Mouse (Mus musculus): ENCODE measurements at regions not wholly inside any gene's neighbourhood (a gene's known extent, or its start where the extent isn't known, plus 50 kb on each side); places are given as distances from the start of the nearest gene placed in this dataset.

GRCm38 (mm10) chr3:41351786-41352185 lies 203.7 kb upstream of the Jade1 start:
- no peak overlapping the region for H3K4me2 ChIP-seq (replicated peaks; ENCODE audit: low read depth, low read length)
- 84% methylated on average over 4 of the region's 4 CpGs for WGBS
- no peak for ATAC-seq (ENCODE audit: low FRiP score, low TSS enrichment)
- no peaks in the 10 kb centered on the region for H3K4me1 ChIP-seq (ENCODE audit: insufficient read depth, low read length)
- H3K27me3 ChIP-seq (ENCODE audit: insufficient read depth, low read length) = no peaks in the 10 kb centered on the region
- no peak overlapping the region for H3K9ac ChIP-seq (replicated peaks; ENCODE audit: low read length)
- no peak overlapping the region for H3K27ac ChIP-seq (ENCODE audit: low read length)
- no peak overlapping the region for H3K4me3 ChIP-seq (ENCODE audit: low read length)
- 0 out of 2 replicates have a peak, but pooled peaks cover 3% of the 10 kb centered on the region for H3K9me3 ChIP-seq (ENCODE audit: low read length)
- no peaks in the 10 kb centered on the region for H3K36me3 ChIP-seq (ENCODE audit: insufficient read depth, low read length)

GRCm38 (mm10) chr3:41351091-41351685 lies 204.3 kb upstream of the Jade1 start:
- Histone ChIP-seq H3K4me1 (ENCODE audit: insufficient read depth, low read length) (no peaks in the 10 kb centered on the region), H3K4me3 (ENCODE audit: low read length) (no peak overlapping the region), H3K27ac (ENCODE audit: low read length) (no peak overlapping the region), H3K9me3 (ENCODE audit: low read length) (0 out of 2 replicates have a peak, but pooled peaks cover 3% of the 10 kb centered on the region), H3K27me3 (ENCODE audit: insufficient read depth, low read length) (no peaks in the 10 kb centered on the region), H3K36me3 (ENCODE audit: insufficient read depth, low read length) (no peaks in the 10 kb centered on the region), H3K4me2 (replicated peaks; ENCODE audit: low read depth, low read length) (no peak overlapping the region), H3K9ac (replicated peaks; ENCODE audit: low read length) (no peak overlapping the region)
- 88% methylated on average over 8 of the region's 8 CpGs for WGBS
- no peak for ATAC-seq (ENCODE audit: low FRiP score, low TSS enrichment)

GRCm38 (mm10) chr3:41350331-41350730 lies 205.2 kb upstream of the Jade1 start:
- no peak overlapping the region for H3K27ac ChIP-seq (ENCODE audit: low read length)
- no peaks in the 10 kb centered on the region for H3K36me3 ChIP-seq (ENCODE audit: insufficient read depth, low read length)
- no peak overlapping the region for H3K4me2 ChIP-seq (replicated peaks; ENCODE audit: low read depth, low read length)
- 49% methylated on average over 3 of the region's 3 CpGs for WGBS
- no peak overlapping the region for H3K9ac ChIP-seq (replicated peaks; ENCODE audit: low read length)
- 0 out of 2 replicates have a peak, but pooled peaks cover 3% of the 10 kb centered on the region for H3K9me3 ChIP-seq (ENCODE audit: low read length)
- no peaks in the 10 kb centered on the region for H3K27me3 ChIP-seq (ENCODE audit: insufficient read depth, low read length)
- no peak overlapping the region for H3K4me3 ChIP-seq (ENCODE audit: low read length)
- no peaks in the 10 kb centered on the region for H3K4me1 ChIP-seq (ENCODE audit: insufficient read depth, low read length)
- no peak for ATAC-seq (ENCODE audit: low FRiP score, low TSS enrichment)

- WGBS = 70% methylated on average over 1 of the region's 1 CpGs
- no peaks in the 10 kb centered on the region for H3K27me3 ChIP-seq (ENCODE audit: insufficient read depth, low read length)
- H3K27ac ChIP-seq (ENCODE audit: low read length) = no peak overlapping the region
- H3K9ac ChIP-seq (replicated peaks; ENCODE audit: low read length) = no peak overlapping the region
- ATAC-seq (ENCODE audit: low FRiP score, low TSS enrichment) = no peak
- no peaks in the 10 kb centered on the region for H3K36me3 ChIP-seq (ENCODE audit: insufficient read depth, low read length)
- no peaks in the 10 kb centered on the region for H3K9me3 ChIP-seq (ENCODE audit: low read length)
- H3K4me2 ChIP-seq (replicated peaks; ENCODE audit: low read depth, low read length) = no peak overlapping the region
- no peak overlapping the region for H3K4me3 ChIP-seq (ENCODE audit: low read length)
- no peaks in the 10 kb centered on the region for H3K4me1 ChIP-seq (ENCODE audit: insufficient read depth, low read length)
Measured at GRCm38 (mm10) chr3:41348795-41349194, 206.7 kb upstream of the Jade1 start.

- Histone ChIP-seq H3K27ac (ENCODE audit: low read length) (no peak overlapping the region), H3K9me3 (ENCODE audit: low read length) (no peaks in the 10 kb centered on the region), H3K9ac (replicated peaks; ENCODE audit: low read length) (no peak overlapping the region), H3K36me3 (ENCODE audit: insufficient read depth, low read length) (no peaks in the 10 kb centered on the region), H3K4me1 (ENCODE audit: insufficient read depth, low read length) (no peaks in the 10 kb centered on the region), H3K4me3 (ENCODE audit: low read length) (no peak overlapping the region), H3K27me3 (ENCODE audit: insufficient read depth, low read length) (no peaks in the 10 kb centered on the region), H3K4me2 (replicated peaks; ENCODE audit: low read depth, low read length) (no peak overlapping the region)
- WGBS = 70% methylated on average over 5 of the region's 5 CpGs
- no peak for ATAC-seq (ENCODE audit: low FRiP score, low TSS enrichment)
Measured at GRCm38 (mm10) chr3:41346863-41347262, 208.7 kb upstream of the Jade1 start.

- no peak overlapping the region for H3K9ac ChIP-seq (replicated peaks; ENCODE audit: low read length)
- H3K27me3 ChIP-seq (ENCODE audit: insufficient read depth, low read length) = no peaks in the 10 kb centered on the region
- ATAC-seq (ENCODE audit: low FRiP score, low TSS enrichment) = no peak
Measured at GRCm38 (mm10) chr3:41343431-41343830, 212.1 kb upstream of the Jade1 start.

GRCm38 (mm10) chr3:41332481-41332880 lies 223.1 kb upstream of the Jade1 start:
- WGBS = 51% methylated on average over 7 of the region's 7 CpGs
- Histone ChIP-seq H3K9me3 (ENCODE audit: low read length) (no peaks in the 10 kb centered on the region; the same call in 1 of the 2 replicates), H3K36me3 (ENCODE audit: insufficient read depth, low read length) (no peaks in the 10 kb centered on the region), H3K4me2 (replicated peaks; ENCODE audit: low read depth, low read length) (no peak overlapping the region), H3K4me1 (ENCODE audit: insufficient read depth, low read length) (no peaks in the 10 kb centered on the region), H3K4me3 (ENCODE audit: low read length) (no peak overlapping the region), H3K27ac (ENCODE audit: low read length) (no peak overlapping the region), H3K27me3 (ENCODE audit: insufficient read depth, low read length) (no peaks in the 10 kb centered on the region), H3K9ac (replicated peaks; ENCODE audit: low read length) (no peak overlapping the region)
- ATAC-seq (ENCODE audit: low FRiP score, low TSS enrichment) = no peak

More at GRCm38 (mm10) chr3:41343431-41343830, 212.1 kb upstream of the Jade1 start:
- Histone ChIP-seq H3K36me3 (ENCODE audit: insufficient read depth, low read length) (no peaks in the 10 kb centered on the region), H3K4me2 (replicated peaks; ENCODE audit: low read depth, low read length) (no peak overlapping the region), H3K4me1 (ENCODE audit: insufficient read depth, low read length) (no peaks in the 10 kb centered on the region), H3K4me3 (ENCODE audit: low read length) (no peak overlapping the region), H3K9me3 (ENCODE audit: low read length) (no peaks in the 10 kb centered on the region), H3K27ac (ENCODE audit: low read length) (no peak overlapping the region)
- 66% methylated on average over 2 of the region's 2 CpGs for WGBS

- H3K9ac ChIP-seq (replicated peaks; ENCODE audit: low read length) = no peak overlapping the region
- H3K9me3 ChIP-seq (ENCODE audit: low read length) = no peaks in the 10 kb centered on the region; the same call in 1 of the 2 replicates
- no peak for ATAC-seq (ENCODE audit: low FRiP score, low TSS enrichment)
- 82% methylated on average over 5 of the region's 5 CpGs for WGBS
- no peak overlapping the region for H3K4me2 ChIP-seq (replicated peaks; ENCODE audit: low read depth, low read length)
- no peaks in the 10 kb centered on the region for H3K27me3 ChIP-seq (ENCODE audit: insufficient read depth, low read length)
- no peaks in the 10 kb centered on the region for H3K4me1 ChIP-seq (ENCODE audit: insufficient read depth, low read length)
- no peak overlapping the region for H3K27ac ChIP-seq (ENCODE audit: low read length)
- no peaks in the 10 kb centered on the region for H3K36me3 ChIP-seq (ENCODE audit: insufficient read depth, low read length)
- no peak overlapping the region for H3K4me3 ChIP-seq (ENCODE audit: low read length)
Measured at GRCm38 (mm10) chr3:41330356-41330755, 225.2 kb upstream of the Jade1 start.

GRCm38 (mm10) chr3:41328828-41329227 lies 226.7 kb upstream of the Jade1 start:
- Histone ChIP-seq H3K27ac (ENCODE audit: low read length) (no peak overlapping the region), H3K36me3 (ENCODE audit: insufficient read depth, low read length) (no peaks in the 10 kb centered on the region), H3K4me3 (ENCODE audit: low read length) (no peak overlapping the region), H3K9ac (replicated peaks; ENCODE audit: low read length) (no peak overlapping the region), H3K4me1 (ENCODE audit: insufficient read depth, low read length) (no peaks in the 10 kb centered on the region), H3K9me3 (ENCODE audit: low read length) (peaks cover under 1% of the 10 kb centered on the region; the same call in 1 of the 2 replicates), H3K4me2 (replicated peaks; ENCODE audit: low read depth, low read length) (no peak overlapping the region), H3K27me3 (ENCODE audit: insufficient read depth, low read length) (no peaks in the 10 kb centered on the region)
- WGBS = 76% methylated on average over 1 of the region's 1 CpGs
- ATAC-seq (ENCODE audit: low FRiP score, low TSS enrichment) = no peak

GRCm38 (mm10) chr3:41326211-41327104 lies 229.1 kb upstream of the Jade1 start:
- Histone ChIP-seq H3K4me1 (ENCODE audit: insufficient read depth, low read length) (no peaks in the 10 kb centered on the region), H3K4me2 (replicated peaks; ENCODE audit: low read depth, low read length) (no peak overlapping the region), H3K4me3 (ENCODE audit: low read length) (no peak overlapping the region), H3K9ac (replicated peaks; ENCODE audit: low read length) (no peak overlapping the region), H3K27ac (ENCODE audit: low read length) (peak overlapping the region; percentile 6; the same call in 1 of the 2 replicates), H3K27me3 (ENCODE audit: insufficient read depth, low read length) (no peaks in the 10 kb centered on the region), H3K9me3 (ENCODE audit: low read length) (peaks cover 6% of the 10 kb centered on the region; the same call in 1 of the 2 replicates), H3K36me3 (ENCODE audit: insufficient read depth, low read length) (no peaks in the 10 kb centered on the region)
- ATAC-seq (ENCODE audit: low FRiP score, low TSS enrichment) = no peak
- WGBS = 62% methylated on average over 12 of the region's 12 CpGs

Data from kidney, embryonic 16.5 days (tissue).